Mouse (Mus musculus) limb, embryonic 11.5 days (tissue): ENCODE measurements around the gene Gm49366. TPM values are rescaled to one million over a fixed set of nuclear protein-coding genes. Genes with fewer than 3 reads are reported as not detected.
"Not testable (repeated sequence)": the region's sequence is repeated elsewhere in the genome, so short reads cannot be mapped to it uniquely, and the experiment has no call there.

Source experiments
- ATAC-seq: fragments of 200-750 bp; cut with Nextera tagmentation; 2 replicates; pipeline ENCODE4 v1.8.0; 2017; ENCODE audit warnings: low read depth; ENCODE audit not compliant: insufficient number of reproducible peaks, low FRiP score, low TSS enrichment
- DNase-seq: peaks from one replicate; pipeline ENCODE4 v3.0.0-alpha.2; 2015; ENCODE audit warnings: low spot score
- H3K27ac ChIP-seq: fragments of 300-500 bp; sonication (generic); replicated peaks from 2 replicates; pipeline ENCODE4 v1.5.1; 2014; ENCODE audit warnings: low read depth, mild to moderate bottlenecking, low read length
- H3K27me3 ChIP-seq: fragments of 300-500 bp; sonication (generic); 2 replicates; pipeline ENCODE4 v1.6.1; 2014; ENCODE audit warnings: mild to moderate bottlenecking, low read length, mixed read lengths; ENCODE audit not compliant: control insufficient read depth, insufficient read depth
- H3K36me3 ChIP-seq: fragments of 300-500 bp; sonication (generic); 2 replicates; pipeline ENCODE4 v1.6.1; 2014; ENCODE audit warnings: mild to moderate bottlenecking, low read length, moderate library complexity, mixed read lengths; ENCODE audit not compliant: control insufficient read depth, insufficient read depth
- H3K4me1 ChIP-seq: fragments of 300-500 bp; sonication (generic); 2 replicates; pipeline ENCODE4 v1.6.1; 2014; ENCODE audit warnings: low read length, mixed read lengths; ENCODE audit not compliant: control insufficient read depth, insufficient read depth
- H3K4me2 ChIP-seq: fragments of 300-500 bp; sonication (generic); 2 replicates; pipeline ENCODE4 v1.6.1; 2014; ENCODE audit warnings: low read depth, mild to moderate bottlenecking, moderate library complexity; ENCODE audit not compliant: severe bottlenecking
- H3K4me3 ChIP-seq: fragments of 300-500 bp; sonication (generic); 2 replicates; pipeline ENCODE4 v1.5.1; 2014; ENCODE audit warnings: low read depth, low read length
- H3K9ac ChIP-seq: fragments of 300-500 bp; sonication (generic); 2 replicates; pipeline ENCODE4 v1.6.1; 2014; ENCODE audit warnings: mild to moderate bottlenecking, low read length
- H3K9me3 ChIP-seq: fragments of 300-500 bp; sonication (generic); 2 replicates; pipeline ENCODE4 v1.6.1; 2016; ENCODE audit warnings: low read length; ENCODE audit not compliant: control insufficient read depth
- WGBS: fragments of 180-500 bp; shearing (Covaris S2); extraction: QIAGEN DNeasy Blood & Tissue Kit; methylation state at CpG from one replicate; pipeline ENCODE4 v1.1.7; 2014; 5-methylcytosine and 5-hydroxymethylcytosine counted together
- polyA plus RNA-seq: library from polyadenylated mRNA; unstranded; fragments of >200 nt; fragmentation: Nextera tagmentation; extraction: Ambion mirVana; gene quantifications from 2 replicates; pipeline ENCODE4 v1.2.1, GENCODE M21; 2014

Gm49366 gene
- polyA plus RNA-seq, 1 experiment from 2014 or later: not detected

DNA sequence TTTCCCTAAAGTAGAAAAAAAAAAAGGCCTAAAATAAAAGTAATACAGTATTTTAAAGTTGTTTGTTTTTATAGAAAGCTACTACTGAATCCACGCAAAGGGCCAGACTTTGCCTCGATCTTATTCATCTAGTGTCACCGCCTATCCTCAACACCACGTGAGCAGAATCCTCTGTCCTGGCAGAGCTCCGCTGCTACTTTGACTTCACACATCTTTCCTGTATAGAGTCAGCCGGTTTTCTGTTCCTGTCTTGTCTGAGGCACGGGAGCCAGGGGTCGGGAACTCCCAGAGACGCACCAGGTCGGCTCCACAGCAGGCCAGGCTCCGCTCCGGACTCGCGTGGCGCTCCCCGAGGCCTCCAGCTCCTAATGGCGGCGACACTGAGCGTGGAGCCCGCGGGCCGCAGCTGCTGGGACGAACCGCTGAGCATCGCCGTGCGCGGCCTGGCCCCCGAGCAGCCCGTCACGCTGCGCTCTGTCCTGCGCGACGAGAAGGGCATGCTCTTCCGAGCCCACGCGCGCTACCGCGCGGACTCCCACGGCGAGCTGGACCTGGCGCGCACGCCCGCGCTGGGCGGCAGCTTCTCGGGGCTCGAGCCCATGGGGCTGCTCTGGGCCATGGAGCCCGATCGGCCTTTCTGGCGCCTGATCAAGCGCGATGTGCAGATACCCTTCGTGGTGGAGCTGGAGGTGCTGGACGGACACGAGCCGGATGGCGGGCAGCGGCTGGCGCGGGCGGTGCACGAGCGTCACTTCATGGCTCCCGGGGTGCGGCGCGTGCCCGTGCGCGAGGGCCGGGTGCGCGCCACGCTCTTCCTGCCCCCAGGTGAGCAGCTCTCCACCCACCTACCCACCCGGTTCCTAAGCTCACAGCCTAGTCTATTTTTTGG, 62.1 kb downstream of the Gm49366 start, which contains the start of gene Acot6:
Gene Acot6 (plus strand): TSS at position 51 of the 889 bp plus-strand sequence.
- H3K4me2 ChIP-seq: peak within 1 kb of the TSS; percentile 66
- not testable (repeated sequence) for H3K36me3 ChIP-seq, H3K27me3 ChIP-seq, H3K27ac ChIP-seq, H3K4me1 ChIP-seq, H3K9me3 ChIP-seq, ATAC-seq
- peak; percentile 64 for DNase-seq
- peak within 1 kb of the TSS; percentile 36 for H3K4me3 ChIP-seq
- under 1% methylated on average over 76 of the region's 80 CpGs for WGBS
- H3K9ac ChIP-seq: peak within 1 kb of the TSS; percentile 72

DNA sequence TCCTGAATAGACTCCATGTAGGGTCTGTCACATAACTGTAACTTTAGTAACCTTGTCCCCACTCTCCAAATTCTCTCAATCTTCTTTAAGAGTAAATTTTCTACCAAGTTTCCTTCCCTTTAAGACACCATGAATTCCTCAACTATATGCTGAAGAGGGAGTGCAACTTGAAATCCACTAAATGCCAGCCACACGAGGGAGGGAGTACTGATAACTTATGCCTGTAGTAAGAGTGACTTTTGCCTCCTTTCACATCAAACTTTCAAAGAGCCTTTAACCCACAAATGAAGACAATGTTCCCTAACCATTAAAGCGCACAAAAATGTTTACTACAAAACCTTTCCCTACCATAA, 62.7 kb downstream of the Gm49366 start:
- Histone ChIP-seq H3K27me3 (no peaks in the 10 kb centered on the region), H3K9me3 (no peaks in the 10 kb centered on the region), H3K9ac (peak overlapping the region; percentile 72; the same call in 1 of the 2 replicates), H3K4me1 (no peaks in the 10 kb centered on the region), H3K27ac (no peak overlapping the region), H3K4me2 (peak overlapping the region; percentile 66), H3K4me3 (peak overlapping the region; percentile 36), H3K36me3 (no peaks in the 10 kb centered on the region)
- WGBS: 48% methylated on average over 2 of the region's 2 CpGs
- no peak for DNase-seq
- ATAC-seq: no peak

DNA sequence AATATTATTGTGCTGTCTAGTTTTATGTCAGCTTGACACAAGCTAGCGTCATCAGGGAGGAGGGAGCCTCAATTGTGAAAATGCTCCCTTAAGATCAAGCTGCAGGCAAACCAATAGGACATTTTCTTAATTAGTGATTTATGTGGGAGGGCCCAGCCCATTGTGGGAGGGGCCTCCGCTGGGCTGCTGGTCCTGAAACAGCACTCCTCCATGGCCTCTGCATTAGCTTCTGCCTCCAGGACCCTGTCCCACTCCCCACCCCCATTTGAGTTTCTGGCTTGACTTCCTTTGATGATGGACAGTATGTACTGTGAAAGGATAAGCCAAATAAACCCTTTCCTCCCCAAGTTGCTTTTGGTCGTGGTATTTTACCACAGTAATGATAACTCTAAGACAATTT, 68.3 kb downstream of the Gm49366 start:
- no peak overlapping the region for H3K4me2 ChIP-seq
- 69% methylated on average over 3 of the region's 3 CpGs for WGBS
- no peak for DNase-seq

DNA sequence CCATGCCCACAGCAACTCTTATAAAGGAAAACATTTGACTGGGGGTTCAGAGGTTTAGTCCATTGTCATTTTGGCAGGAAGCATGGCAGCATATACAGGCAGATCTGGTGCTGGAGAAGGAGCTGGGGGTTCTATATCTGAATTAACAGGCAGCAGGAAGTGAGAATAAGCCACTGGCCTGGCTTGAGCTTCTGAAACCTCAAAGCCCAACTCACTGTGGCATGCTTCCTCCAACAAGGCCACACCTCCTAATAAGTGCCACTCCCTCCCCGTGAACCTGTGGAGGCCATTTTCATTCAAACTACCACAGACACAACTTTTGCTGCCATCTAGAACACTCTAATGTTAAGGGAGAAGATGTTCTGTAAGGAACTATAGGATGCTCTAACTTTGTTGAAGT, 69.0 kb downstream of the Gm49366 start:
- Histone ChIP-seq H3K4me3 (no peak overlapping the region), H3K4me1 (no peaks in the 10 kb centered on the region), H3K36me3 (no peaks in the 10 kb centered on the region), H3K9me3 (no peaks in the 10 kb centered on the region), H3K4me2 (no peak overlapping the region), H3K27ac (no peak overlapping the region), H3K9ac (no peak overlapping the region), H3K27me3 (no peaks in the 10 kb centered on the region)
- ATAC-seq (no peak), DNase-seq (no peak)
- 72% methylated on average over 1 of the region's 1 CpGs for WGBS

More for the DNA sequence above, 68.3 kb downstream of the Gm49366 start:
- H3K27me3 ChIP-seq: no peaks in the 10 kb centered on the region
- no peak overlapping the region for H3K9ac ChIP-seq
- no peaks in the 10 kb centered on the region for H3K4me1 ChIP-seq
- no peak for ATAC-seq
- H3K36me3 ChIP-seq: no peaks in the 10 kb centered on the region
- H3K4me3 ChIP-seq: no peak overlapping the region
- H3K9me3 ChIP-seq: no peaks in the 10 kb centered on the region
- H3K27ac ChIP-seq: no peak overlapping the region

Other genes starting within 250 kb of the Gm49366 start
- 37.6 and 38.0 TPM in 2 replicates for gene Numb, start 117.0 kb upstream of the Gm49366 start, polyA plus RNA-seq
- gene Riox1, start 88.3 kb upstream of the Gm49366 start, polyA plus RNA-seq: 19.1 and 20.1 TPM in 2 replicates
- 0.06 TPM in 1 of 2 replicates, not detected in the other for gene Heatr4, start 54.1 kb upstream of the Gm49366 start, polyA plus RNA-seq
- 15.0 and 15.2 TPM in 2 replicates for gene Acot2, start 51.1 kb upstream of the Gm49366 start, polyA plus RNA-seq
- 31.2 and 38.6 TPM in 2 replicates for gene Acot1, start 29.4 kb upstream of the Gm49366 start, polyA plus RNA-seq
- gene Acot4, start 556 bp upstream of the Gm49366 start, polyA plus RNA-seq: 0.08 and 0.10 TPM in 2 replicates
- gene Acot3, start 13.2 kb downstream of the Gm49366 start, polyA plus RNA-seq: 0.27 and 0.55 TPM in 2 replicates
- gene Acot5, start 30.4 kb downstream of the Gm49366 start, polyA plus RNA-seq: not detected in 2 replicates
- 1.1 TPM in 2 replicates for gene Acot6, start 61.7 kb downstream of the Gm49366 start, polyA plus RNA-seq
- 6.1 TPM in 2 replicates for gene Dnal1, start 75.4 kb downstream of the Gm49366 start, polyA plus RNA-seq
- 0.70 and 0.99 TPM in 2 replicates for gene Pnma1, start 109.6 kb downstream of the Gm49366 start, polyA plus RNA-seq
- 6.1 and 6.6 TPM in 2 replicates for gene Elmsan1, start 179.9 kb downstream of the Gm49366 start, polyA plus RNA-seq
- 11.5 and 14.0 TPM in 2 replicates for gene Ptgr2, start 246.3 kb downstream of the Gm49366 start, polyA plus RNA-seq